ENCODE assay signal across 9 mouse cellular contexts in genomic region chr10:59503433-59504210, GRCm38 (mm10).
A peak's percentile ranks its signal among the peaks of the same experiment; 100 is the strongest.
DNase-seq lines count a peak whose midpoint lies in the region; ATAC-seq and TF ChIP-seq lines count a peak whose summit lies in the region.
"Had no signal": no experiment of that assay in that cellular context is flagged by ENCODE, and none has a peak within 500 bp of the region (broad histone marks: within the 10 kb centered on the region; RNA-seq: fewer than 3 reads in every experiment).

No protein-coding gene starts in this region.

- ATAC-seq in limb, embryonic 11.5 days (ENCODE audit: insufficient number of reproducible peaks, low FRiP score, low TSS enrichment, low read depth) = 0 out of 2 replicates have a peak, but pooled peaks have one; percentile 60
- ATAC-seq in midbrain, embryonic 12.5 days (ENCODE audit: low FRiP score, low read depth) = no peak

- WGBS in heart, embryonic 10.5 days = 57% methylated on average over 31 of the region's 31 CpGs
- WGBS in kidney, adult 2 months = 31% methylated on average over 31 of the region's 31 CpGs
- WGBS in limb, embryonic 11.5 days = 48% methylated on average over 31 of the region's 31 CpGs
- 53% methylated on average over 31 of the region's 31 CpGs for WGBS in midbrain, embryonic 12.5 days

- no peak for TF ChIP-seq CTCF in kidney, adult 2 months (conservative IDR thresholded peaks at IDR 0.05; ENCODE audit: insufficient read depth, insufficient read length, low read depth, low read length)
- no peak for TF ChIP-seq CTCF in testis, adult 2 months (IDR thresholded peaks at IDR 0.05; ENCODE audit: control insufficient read depth, insufficient read depth, insufficient replicate concordance, low read depth, low read length)

- peaks cover 18% of the 10 kb centered on the region for H3K4me1 ChIP-seq in heart, embryonic 10.5 days
- peaks cover 12% of the 10 kb centered on the region for H3K4me1 ChIP-seq in kidney, adult 2 months (ENCODE audit: control insufficient read depth, insufficient read depth, low read length)
- peaks cover 6% of the 10 kb centered on the region for H3K4me1 ChIP-seq in limb, embryonic 11.5 days (ENCODE audit: control insufficient read depth, insufficient read depth, low read length)
- peaks cover 9% of the 10 kb centered on the region for H3K4me1 ChIP-seq in midbrain, embryonic 12.5 days
- H3K4me1 ChIP-seq in testis, adult 2 months (ENCODE audit: control insufficient read depth, insufficient read depth, low read length) = peaks cover 9% of the 10 kb centered on the region

- H3K4me3 ChIP-seq in heart, embryonic 10.5 days = peak overlapping the region; percentile 20; the same call in 1 of the 2 replicates
- H3K4me3 ChIP-seq in kidney, adult 2 months (ENCODE audit: insufficient read depth, low read depth, low read length) = peak overlapping the region; percentile 40
- H3K4me3 ChIP-seq in limb, embryonic 11.5 days (ENCODE audit: low read depth, low read length) = no peak overlapping the region
- H3K4me3 ChIP-seq in midbrain, embryonic 12.5 days = peak overlapping the region; percentile 6; the same call in 1 of the 2 replicates
- peak overlapping the region; percentile 12 for H3K4me3 ChIP-seq in testis, adult 2 months (ENCODE audit: control insufficient read depth, low read depth, low read length)

- H3K27me3 ChIP-seq in heart, embryonic 10.5 days (ENCODE audit: insufficient read depth, poor library complexity, severe bottlenecking) = no peaks in the 10 kb centered on the region
- no peaks in the 10 kb centered on the region for H3K27me3 ChIP-seq in kidney, adult 2 months (replicated peaks; ENCODE audit: control insufficient read depth, insufficient read depth, low read length)
- no peaks in the 10 kb centered on the region for H3K27me3 ChIP-seq in limb, embryonic 11.5 days (ENCODE audit: control insufficient read depth, insufficient read depth, low read length)
- no peaks in the 10 kb centered on the region for H3K27me3 ChIP-seq in midbrain, embryonic 12.5 days
- no peaks in the 10 kb centered on the region for H3K27me3 ChIP-seq in testis, adult 2 months (ENCODE audit: control insufficient read depth, insufficient read depth, low read length)

- H3K9ac ChIP-seq in limb, embryonic 11.5 days (ENCODE audit: low read length) = no peak overlapping the region
- H3K9ac ChIP-seq in midbrain, embryonic 12.5 days (replicated peaks) = no peak overlapping the region

- no peak for TF ChIP-seq POLR2A in kidney, adult 2 months (IDR thresholded peaks at IDR 0.05; ENCODE audit: low read depth, low read length)
- TF ChIP-seq POLR2A in testis, adult 2 months (IDR thresholded peaks at IDR 0.05; ENCODE audit: control insufficient read depth, low read depth, low read length) = no peak

- H3K9me3 ChIP-seq in heart, embryonic 10.5 days = no peaks in the 10 kb centered on the region
- H3K9me3 ChIP-seq in limb, embryonic 11.5 days (ENCODE audit: control insufficient read depth, low read length) = no peaks in the 10 kb centered on the region
- no peaks in the 10 kb centered on the region for H3K9me3 ChIP-seq in midbrain, embryonic 12.5 days
- H3K9me3 ChIP-seq: G1E had no signal

- H3K4me2 ChIP-seq in limb, embryonic 11.5 days (ENCODE audit: low read depth, severe bottlenecking) = peak overlapping the region; percentile 27
- peak overlapping the region; percentile 21 for H3K4me2 ChIP-seq in midbrain, embryonic 12.5 days (replicated peaks)

- H3K27ac ChIP-seq in heart, embryonic 10.5 days = peak overlapping the region; percentile 36; the same call in 1 of the 2 replicates
- no peak overlapping the region for H3K27ac ChIP-seq in kidney, adult 2 months (ENCODE audit: insufficient read depth, low read depth, low read length)
- H3K27ac ChIP-seq in limb, embryonic 11.5 days (replicated peaks; ENCODE audit: low read depth, low read length) = no peak overlapping the region
- no peak overlapping the region for H3K27ac ChIP-seq in midbrain, embryonic 12.5 days (replicated peaks)
- H3K27ac ChIP-seq in testis, adult 2 months (ENCODE audit: control insufficient read depth, insufficient read depth, low read depth, low read length) = no peak overlapping the region

- no peaks in the 10 kb centered on the region for H3K36me3 ChIP-seq in heart, embryonic 10.5 days
- H3K36me3 ChIP-seq in kidney, adult 2 months (ENCODE audit: control insufficient read depth, insufficient read depth, low read length) = no peaks in the 10 kb centered on the region
- no peaks in the 10 kb centered on the region for H3K36me3 ChIP-seq in limb, embryonic 11.5 days (ENCODE audit: control insufficient read depth, insufficient read depth, low read length)
- no peaks in the 10 kb centered on the region for H3K36me3 ChIP-seq in midbrain, embryonic 12.5 days
- no peaks in the 10 kb centered on the region for H3K36me3 ChIP-seq in testis, adult 2 months (ENCODE audit: control insufficient read depth, insufficient read depth, low read length)
- H3K36me3 ChIP-seq: G1E had no signal

- peak; percentile 72 for DNase-seq in right cerebral cortex, adult 18-20 months
- DNase-seq in right cerebral cortex, postnatal 4 days = no peak
- DNase-seq in heart, embryonic 10.5 days (ENCODE audit: low spot score) = no peak
- DNase-seq in kidney, adult 2 months = peak; percentile 51
- DNase-seq in limb, embryonic 11.5 days (ENCODE audit: low spot score) = peak; percentile 61
- DNase-seq in cerebellum, adult 18-20 months = no peak

Comparison
In these comparisons a context has a peak if more than half of its experiments do, and no peak if none do; other contexts are left out.
1. DNase-seq: peak in right cerebral cortex, adult 18-20 months (single experiment), kidney, adult 2 months (single experiment) and limb, embryonic 11.5 days (single experiment); none in right cerebral cortex, postnatal 4 days (single experiment), heart, embryonic 10.5 days (single experiment) and cerebellum, adult 18-20 months (0 of 2).